Mouse (Mus musculus): ENCODE data around the gene Gm4491.

Gene Gm4491

DNA sequence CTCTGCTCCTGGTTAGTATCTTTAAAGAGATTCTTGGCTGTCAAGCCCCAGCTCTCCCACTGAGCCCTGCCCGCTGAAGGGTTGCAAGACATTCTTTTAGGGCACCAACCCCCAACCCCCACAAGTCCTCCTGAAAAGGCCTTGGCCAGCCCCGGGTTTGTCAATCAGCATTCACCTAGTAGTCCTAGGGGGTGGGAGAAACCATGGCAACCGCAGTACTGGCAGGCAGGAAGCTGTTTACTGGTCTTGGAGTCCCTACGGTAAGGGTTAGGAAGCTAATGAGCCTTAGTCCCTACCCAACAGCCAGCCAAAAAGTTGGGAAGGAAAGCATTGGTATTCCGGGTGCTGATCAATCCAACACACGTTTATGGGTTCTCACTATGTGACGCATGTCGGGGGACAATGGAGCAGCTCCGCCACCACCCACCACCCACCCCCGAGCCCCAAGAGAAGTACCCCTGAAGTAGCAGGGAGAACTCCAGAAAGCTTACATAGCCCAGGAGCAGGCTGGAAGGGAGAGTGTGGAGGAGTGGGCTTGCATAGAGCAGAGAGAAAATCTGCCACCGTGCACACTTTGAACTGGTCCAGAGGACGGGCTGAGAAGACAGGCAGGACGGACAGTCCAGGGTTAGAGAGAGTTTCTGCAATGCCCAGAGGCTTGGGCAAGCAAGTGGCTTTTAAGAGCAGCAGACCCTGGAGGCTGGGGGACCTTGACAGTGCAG is at the start of gene Gm4491:
Gm4491 (minus strand) TSS at position 61 of the 722 bp plus-strand sequence.
- DNase-seq (ENCODE audit: low spot score), result no peak

DNA sequence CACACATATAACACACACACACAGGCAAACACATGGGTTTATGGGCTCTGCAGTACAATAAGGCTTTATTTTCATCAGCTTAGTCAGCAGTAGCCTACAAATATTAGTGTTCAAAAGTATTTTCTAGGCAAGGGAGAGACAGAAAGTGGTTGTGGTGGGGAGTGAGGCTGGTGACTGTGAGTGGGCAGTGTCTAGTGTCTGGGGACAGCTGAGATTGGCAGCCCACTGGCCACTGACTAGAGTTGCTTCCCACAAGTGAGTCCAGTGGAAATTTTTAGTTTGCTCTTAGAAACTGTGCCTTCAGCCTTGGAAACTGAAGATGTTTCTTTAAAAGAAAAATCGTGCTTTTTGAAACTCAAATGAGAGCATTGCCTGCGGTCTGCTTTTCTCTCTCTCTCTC is 46.1 kb upstream of the Gm4491 start:
- DNase-seq (ENCODE audit: low spot score), result no peak

DNA sequence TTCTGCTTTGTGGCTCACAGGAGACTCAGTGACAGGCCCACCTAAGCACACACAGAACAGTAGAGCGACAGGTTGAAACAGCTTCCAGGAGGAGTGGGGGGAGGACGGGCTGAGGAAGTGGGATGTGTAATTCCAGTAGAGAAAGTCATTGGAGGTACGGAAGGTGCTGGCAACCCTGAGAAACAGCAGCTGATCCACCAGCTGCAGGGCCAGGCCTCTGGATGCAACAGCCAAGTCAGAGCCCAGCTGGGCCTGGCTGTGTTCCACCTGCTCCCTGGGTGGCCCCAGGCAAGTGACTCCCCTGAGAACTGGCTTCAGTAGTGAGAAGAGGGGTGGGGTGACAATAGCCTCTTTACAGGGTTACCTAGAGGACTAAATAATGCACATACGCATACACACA is 45.5 kb upstream of the Gm4491 start:
- DNase-seq (ENCODE audit: low spot score), result no peak

DNA sequence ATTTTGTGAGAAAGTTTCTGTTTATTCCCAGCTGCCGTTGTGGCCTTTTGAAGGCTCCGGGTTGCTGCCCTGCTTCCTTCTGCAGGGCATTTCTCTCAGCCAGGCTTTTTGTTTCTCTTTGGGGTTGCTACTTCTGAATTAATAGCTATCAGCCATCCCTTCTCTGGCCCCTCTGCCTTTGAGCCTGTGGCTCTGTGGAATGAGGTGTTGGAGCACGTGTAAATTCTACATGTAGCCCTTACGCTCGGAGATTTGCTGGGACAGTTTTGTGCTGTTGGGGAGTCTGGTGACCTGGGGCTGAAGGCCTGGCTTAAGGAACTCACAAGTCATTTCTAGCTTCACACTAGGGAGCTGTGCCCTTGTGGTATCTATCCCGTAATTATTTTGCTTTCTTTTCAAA is 39.2 kb upstream of the Gm4491 start:
- DNase-seq (ENCODE audit: low spot score), result no peak

DNA sequence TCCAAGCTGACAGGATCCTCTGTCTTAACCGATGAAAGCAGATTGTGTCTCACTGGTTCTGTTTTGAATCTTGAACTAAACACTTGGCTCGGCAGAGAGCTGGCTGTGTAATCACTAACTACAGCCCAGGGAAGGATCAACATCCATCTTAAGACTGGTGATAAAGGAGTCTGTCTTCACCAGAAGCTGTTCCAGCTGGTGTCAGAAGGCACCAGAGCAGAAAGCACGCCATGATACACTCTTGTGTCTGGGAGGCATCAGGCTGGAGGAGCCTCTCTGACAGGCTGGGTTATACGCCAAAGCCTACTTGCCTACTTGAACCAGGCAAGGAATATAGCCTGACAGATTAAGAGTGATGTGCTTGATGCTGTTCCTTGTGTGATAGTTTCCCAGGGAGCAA is 30.1 kb upstream of the Gm4491 start:
- no peak for DNase-seq (ENCODE audit: low spot score)

DNA sequence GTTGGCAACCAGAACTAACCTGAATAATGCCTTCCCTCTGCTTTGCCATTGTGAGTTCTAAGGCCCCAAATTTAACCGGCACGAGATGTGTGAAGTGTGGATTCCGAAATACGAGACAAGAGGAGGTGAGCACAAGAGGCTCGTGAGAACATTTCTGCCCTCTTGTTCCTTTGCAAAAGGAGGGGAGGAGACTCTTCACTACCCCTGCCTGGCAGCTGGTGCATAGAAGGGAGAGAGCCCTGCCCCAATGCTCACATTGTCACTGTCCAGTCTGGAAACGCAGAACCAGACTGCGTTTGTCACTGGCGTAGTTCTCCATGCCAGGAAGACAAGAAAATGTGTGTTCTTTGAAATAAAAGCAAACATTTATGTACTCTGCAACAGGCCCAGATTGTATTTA is 19.6 kb upstream of the Gm4491 start:
- no peak for DNase-seq (ENCODE audit: low spot score)

DNA sequence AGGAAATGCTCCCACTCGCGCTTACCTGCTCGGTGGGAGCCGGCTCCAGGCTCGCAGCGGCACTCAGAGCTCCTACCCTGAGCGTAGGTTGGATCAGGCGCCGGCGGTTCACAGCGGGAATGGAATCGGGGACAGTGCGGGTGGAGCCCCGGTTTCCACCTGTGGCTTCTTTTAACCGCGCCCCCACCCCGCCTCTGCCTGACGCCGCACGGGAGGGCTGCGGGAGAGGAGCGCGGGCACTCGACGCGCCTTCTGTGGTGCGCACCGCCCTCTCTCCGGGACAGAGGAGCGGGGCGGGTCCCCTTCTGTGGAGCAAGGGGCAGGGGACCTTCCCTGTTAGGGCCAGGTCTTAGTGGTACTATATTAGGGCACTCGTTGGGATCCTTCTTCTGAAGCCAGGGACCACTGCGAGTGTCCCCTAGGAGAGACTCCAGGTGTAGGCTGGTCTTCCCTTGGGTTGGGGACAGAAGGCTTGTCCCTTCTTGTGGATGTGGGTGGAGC is 17.5 kb upstream of the Gm4491 start, which contains the start of gene Gjb6:
Gjb6 (minus strand) TSS at position 451 of the 501 bp plus-strand sequence.
- DNase-seq (ENCODE audit: low spot score), result no peak

DNA sequence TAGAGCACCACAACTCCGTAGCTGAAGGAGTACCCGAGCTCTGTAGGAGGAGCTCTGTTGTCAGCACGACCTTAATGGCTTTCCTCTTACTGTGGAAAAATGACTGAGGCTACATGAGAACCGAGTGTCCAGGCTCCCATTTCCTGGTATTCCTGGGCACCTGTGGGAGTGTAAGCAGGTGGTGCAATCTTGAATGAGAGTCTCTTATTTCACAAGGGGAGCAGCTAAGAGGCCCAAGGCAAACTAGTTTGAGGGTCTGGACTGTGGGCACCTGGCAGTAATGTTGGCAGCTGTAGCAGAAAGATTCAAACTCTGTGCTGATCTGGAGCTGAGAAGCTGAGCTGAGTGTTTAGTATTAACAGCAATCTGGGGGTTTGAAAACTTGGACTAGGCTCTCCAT is 11.7 kb upstream of the Gm4491 start:
- DNase-seq (ENCODE audit: low spot score), result no peak

DNA sequence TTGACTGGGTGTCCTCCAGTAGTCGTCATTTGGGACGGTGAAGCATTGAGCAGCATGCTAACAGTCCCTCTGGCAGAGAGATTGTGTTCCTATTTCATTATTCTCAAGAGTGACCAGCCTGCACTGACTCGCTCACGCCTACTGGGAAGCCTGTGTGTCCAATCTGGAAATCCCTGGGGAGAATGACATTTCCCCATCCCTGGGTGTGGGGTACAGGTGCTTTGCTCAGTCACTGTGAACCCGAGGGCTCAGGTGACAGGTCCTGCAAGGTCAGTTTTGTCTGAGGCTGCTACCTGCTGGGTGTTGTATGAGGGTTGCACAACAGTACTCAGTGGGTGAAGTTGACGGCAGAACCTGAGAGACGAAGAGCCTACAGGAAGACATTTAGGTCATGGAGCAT is 6.6 kb upstream of the Gm4491 start:
- no peak for DNase-seq (ENCODE audit: low spot score)

DNA sequence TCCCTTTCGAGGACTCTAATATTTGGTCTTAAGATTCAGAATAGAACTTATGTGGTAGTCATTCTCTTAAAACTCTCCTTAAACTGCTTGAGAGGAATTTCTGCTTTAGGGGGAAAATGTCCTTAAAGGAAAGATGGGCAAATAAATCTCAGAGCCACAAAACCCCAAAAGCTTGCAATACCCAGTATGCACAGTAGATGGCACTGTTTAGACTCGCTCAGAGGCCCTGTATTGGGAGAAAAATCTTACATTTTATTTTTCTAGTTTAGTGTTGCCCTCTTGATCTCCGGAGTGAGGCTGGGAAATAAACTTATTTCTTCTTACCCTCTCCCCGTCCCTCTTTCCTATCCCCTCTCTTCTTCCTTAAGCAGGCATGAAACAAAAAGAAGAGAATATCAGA is 6.5 kb downstream of the Gm4491 start:
- peak; percentile 48 for DNase-seq (ENCODE audit: low spot score)

DNA sequence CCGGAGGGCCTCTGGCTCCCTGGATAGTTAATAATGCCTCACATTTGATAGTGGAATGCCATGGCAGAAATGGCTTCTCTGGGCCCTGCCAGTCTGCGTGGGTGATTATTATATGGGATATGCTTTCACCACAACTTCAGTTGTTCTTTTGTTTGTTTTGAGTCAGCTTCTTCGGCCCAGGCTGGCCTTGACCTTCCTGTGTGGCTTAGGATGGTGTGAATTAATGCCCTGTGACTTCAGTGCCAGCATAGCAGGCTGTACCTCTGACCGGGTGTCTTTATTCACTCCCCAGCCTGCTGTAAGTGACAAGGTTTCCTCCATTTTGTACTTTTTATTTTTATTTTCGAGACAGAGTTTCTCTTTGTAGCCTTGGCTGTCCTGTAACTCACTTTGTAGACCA is 7.8 kb downstream of the Gm4491 start:
- DNase-seq (ENCODE audit: low spot score), result no peak

DNA sequence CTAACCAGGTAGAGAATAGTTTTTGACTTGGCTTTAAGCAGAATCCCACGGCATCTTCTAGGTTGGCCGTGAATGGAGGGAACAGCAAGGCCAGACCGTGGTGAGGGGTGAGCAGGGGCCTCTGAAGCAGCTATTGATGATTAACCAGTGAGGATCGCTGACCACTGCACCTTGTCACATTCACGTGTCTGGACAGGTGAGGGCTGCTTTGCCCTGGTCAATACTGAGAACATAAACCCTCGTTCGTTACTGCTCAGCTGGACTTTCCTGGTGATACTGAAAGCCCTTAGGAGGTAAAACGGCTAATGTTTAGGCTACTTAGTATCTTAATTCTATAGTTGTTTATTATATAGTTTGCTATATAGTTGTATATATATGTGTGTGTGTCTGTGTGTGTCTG is 8.6 kb downstream of the Gm4491 start:
- no peak for DNase-seq (ENCODE audit: low spot score)

DNA sequence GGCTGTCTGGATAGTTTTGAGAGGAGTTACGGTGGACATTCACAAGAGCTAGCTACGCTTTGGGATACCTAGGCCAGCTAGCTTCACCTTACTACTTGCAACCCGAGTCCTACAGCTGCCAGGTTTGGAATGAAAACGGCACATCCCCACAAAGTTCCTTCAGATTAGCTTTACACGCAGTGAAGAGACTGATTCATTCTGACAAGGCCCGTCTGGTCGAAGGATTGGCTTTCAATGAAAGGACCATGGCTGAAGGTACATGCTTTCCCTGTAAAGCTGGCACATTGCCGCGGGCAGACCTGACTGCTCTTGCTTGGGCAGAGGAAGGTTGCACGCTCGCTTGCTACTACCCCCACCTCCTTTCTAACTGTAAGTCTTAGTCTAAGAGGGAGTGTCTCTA is 10.0 kb downstream of the Gm4491 start:
- no peak for DNase-seq (ENCODE audit: low spot score)

DNA sequence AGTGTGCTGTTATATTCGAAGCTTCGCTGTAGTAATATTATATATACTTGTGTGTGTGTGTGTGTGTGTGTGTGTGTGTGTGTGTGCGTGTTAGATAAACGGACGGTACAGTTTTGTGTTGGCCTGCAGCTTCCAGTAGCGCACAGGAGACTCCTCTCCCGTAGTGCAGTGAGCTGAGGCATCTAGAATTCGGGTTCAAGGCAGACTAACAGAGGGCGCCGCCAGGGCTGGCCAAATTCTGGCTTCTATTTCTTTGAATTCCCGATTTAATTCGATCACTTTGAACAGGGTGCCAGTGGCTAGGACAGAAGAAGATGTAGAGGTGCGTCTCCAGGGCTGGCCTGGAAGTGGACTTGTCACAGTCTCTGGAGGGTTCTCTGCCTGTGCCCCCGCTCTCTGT is 10.6 kb downstream of the Gm4491 start:
- DNase-seq (ENCODE audit: low spot score), result no peak

DNA sequence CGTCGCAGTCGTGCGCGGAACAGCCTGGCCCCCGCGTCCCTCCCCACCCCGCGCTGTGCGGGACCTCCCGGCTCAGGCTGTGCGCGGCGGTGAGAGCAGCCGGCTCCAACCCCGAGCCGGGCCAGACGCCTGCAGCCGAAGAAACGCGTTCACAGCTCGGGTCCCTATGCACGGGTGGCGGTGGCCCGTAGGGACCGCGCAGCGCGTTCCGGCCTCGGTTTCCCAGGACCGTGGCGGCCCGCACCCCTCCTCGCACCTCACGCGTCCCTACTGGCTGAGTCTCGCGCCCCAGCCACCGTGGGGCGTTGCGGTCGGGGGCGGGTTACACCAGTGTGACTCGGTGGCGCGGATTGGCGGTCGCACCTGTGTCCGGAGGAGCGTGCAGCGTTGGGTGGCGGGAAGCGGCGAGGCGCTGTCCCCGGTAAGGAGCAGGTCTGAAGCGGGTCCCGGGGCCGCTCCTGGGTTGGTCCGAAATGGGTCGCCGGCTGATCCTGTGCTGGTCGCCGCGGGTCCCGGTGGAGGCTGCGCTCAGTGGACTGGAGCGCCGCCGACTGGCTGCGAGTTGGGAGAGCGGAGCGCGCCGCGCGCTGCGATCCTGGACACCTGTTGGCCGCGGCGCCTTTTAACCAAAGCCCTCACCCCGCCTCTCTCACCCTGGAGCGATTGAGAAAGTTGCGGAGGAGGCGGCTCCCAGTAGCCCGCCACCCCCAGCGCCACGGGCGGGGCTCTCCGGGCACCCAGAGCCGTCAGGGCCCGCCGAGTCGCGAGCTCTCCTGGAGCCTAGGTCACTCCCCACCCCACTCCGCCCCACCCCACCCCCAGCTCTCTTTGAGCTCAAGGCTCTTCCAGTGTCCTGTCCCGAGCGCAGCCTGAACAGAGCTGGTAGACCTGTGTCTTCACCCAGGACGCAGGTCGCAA is 11.3 kb downstream of the Gm4491 start, which contains the start of gene Gjb2:
Gjb2 (minus strand) TSS at position 597 of the 918 bp plus-strand sequence.
- no peak for DNase-seq (ENCODE audit: low spot score)

DNA sequence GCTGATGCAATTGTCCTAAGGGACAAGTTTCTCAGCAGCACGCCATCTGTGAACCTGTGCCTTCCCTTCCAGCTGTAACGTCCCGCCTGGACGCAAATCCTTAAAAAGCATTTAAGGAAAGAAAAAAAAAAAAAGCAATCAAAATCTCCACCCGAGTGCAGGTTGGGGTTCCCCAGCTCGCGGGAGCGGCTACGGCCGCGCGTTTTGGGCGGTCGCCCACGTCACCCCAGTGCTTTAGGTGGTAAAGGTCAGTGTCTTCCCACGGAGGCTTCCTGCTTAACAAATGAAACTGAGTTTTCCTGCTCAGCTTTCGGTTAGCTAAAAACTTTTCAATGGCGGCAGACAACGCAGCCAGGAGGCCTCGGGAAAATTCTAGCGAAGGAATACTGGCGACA is 12.0 kb downstream of the Gm4491 start:
- DNase-seq (ENCODE audit: low spot score), result no peak

DNA sequence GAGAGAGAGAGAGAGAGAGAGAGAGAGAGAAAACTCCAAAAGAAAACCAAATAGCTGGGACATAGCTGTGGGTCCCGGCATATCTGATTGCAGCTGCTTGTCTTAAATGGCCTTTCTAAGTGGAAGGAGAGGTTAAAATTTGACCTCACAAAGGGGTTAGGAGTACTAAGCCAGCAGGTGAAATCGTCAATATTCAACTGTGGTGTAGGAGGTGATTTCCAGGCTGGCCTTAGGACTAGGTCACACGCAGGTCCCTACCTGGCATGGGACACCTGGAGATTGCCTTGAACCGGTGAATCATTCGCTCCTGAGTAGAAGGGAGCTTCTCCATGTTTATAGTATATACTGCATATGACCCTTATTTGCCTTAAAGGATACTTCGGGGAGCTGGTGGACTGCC is 12.6 kb downstream of the Gm4491 start:
- DNase-seq (ENCODE audit: low spot score), result no peak

DNA sequence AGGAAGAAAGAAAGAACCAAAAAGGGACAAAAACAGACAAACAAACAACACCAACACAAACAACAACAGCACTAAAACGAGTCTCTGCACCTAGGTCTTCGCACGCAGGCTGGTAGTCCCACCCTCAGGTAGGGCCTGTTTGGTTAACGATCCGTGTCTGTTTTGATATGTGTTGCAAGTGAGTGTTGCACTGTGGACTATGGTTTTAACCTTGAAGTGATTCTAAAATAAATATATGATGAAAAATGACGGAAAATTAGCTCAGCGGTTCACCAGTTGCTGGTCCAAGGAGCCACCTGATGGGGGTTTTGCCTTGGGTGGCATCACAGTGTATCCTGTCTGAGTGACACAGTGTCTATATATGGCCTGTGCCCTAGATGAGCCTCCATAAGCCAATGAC is 14.1 kb downstream of the Gm4491 start:
- no peak for DNase-seq (ENCODE audit: low spot score)

DNA sequence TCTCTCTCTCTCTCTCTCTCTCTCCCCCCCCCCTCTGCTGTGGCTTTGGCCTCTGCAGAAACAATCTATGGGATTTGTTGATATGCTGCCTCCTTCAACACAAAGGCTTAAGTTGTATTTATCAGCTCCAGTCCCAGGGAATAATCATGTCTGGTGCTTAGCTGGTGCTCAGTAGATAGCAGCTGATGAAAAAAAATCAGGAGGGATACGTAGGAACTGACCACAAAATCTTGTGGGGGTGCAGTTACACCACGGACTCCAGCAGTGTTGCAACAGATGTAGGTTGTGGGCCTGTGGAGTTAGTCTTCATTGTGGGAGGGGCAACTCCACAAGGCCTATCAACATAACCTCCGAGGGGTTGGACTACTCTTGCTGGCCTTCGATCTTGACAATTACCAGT is 19.8 kb downstream of the Gm4491 start:
- no peak for DNase-seq (ENCODE audit: low spot score)

DNA sequence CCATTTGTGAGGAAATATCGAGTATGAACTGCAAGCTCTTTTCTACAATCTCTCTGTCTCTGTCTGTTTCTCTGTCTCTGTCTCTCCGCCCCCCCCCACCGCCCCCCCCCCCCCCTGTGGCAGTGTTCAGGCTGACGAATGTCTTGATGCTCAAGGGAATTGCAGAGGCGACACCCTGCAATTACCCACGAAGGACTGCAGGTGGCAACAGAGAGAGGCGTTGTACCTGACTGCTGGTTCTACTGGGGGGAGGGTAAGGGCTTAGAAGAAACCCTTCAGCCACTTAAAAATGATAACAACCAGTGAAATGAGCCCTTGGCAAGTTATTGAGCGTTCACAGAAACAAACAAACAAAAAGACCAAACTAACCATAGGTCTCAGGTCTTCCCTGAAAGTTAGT is 22.7 kb downstream of the Gm4491 start:
- DNase-seq (ENCODE audit: low spot score), result no peak

DNA sequence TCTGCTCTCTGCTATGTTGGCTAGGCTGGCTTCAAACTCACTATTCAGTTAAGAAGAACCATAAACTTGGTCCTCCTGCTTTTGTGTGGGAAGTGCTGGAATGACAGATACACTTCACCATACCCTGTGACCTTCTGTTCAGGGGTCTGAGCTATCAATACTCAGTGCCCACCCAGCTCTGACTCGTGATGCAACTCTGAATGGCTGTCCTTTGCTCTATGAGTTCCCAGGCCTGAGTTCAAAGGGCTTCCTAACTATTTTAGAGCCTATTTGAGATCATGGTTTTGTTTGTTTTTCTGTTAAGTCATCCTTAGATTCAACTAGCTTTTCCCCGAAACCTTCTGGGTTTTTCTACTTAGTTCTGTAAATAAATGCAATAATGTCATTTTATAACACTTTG is 25.7 kb downstream of the Gm4491 start:
- DNase-seq (ENCODE audit: low spot score), result no peak

DNA sequence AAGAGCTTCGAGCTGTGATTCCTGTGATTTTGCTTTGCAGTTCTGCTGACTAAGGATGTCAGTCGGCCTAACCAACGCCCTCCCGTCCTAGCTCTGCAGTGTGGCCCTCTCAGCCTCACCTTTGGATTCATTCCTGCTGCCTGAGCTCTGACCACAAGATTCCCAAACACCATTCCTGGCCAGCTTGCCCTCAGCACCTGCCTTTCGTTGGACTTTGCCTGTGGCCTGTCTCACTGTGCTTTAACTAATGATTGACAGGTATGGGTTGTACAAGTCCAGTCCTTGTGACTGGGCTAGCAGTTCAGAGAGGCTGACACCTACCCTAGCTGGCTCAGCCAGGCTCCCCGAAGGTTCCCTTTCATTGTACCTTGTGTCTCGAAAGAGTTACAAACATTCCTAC is 26.6 kb downstream of the Gm4491 start:
- no peak for DNase-seq (ENCODE audit: low spot score)

DNA sequence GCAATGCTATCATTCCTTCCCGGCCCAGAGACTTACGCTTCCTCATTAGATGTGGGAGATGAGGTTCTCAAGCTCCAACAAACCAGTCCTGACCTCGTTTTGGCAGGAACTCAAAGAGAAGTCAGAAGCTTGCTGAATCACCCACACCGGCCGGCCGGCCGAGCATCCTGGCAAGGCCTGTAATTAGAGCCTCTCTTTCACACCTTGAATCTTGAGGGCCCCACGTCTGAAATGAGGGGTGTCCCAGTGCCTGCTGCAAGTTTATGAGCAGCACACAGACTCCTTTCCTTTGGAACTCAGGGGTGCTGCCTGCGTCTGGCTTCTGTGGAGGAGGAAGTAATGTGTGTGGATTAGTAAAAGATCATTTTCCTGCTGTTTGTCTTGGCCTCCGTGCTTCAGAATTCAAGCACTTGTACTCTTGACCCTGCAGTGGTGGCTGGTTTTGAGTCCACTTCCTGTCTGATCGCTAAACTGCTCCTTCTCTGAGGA is 31.5 kb downstream of the Gm4491 start:
- DNase-seq (ENCODE audit: low spot score), result no peak
